Mouse (Mus musculus): ENCODE results near the gene E2f4. TPM values are rescaled to one million over a fixed set of nuclear protein-coding genes. Genes with fewer than 3 reads are reported as not detected.

The E2f4 gene
- total RNA-seq, 2 experiments from 2014 or later: 43.2 to 44.9 TPM

GRCm38 (mm10) chr8:105268342-105269074 lies 29.0 kb upstream of the E2f4 start:
- no peak for DNase-seq (ENCODE audit: low spot score in 2 of 2)

- no peak for DNase-seq (ENCODE audit: low spot score in 2 of 2)
These were observed 28.4 kb upstream of the E2f4 start for GRCm38 (mm10) chr8:105269075-105269458.

- peak; percentile 67 to 76 for DNase-seq (ENCODE audit: low spot score in 2 of 2)
These were observed 28.0 kb upstream of the E2f4 start, which contains the start of gene Hsf4 for GRCm38 (mm10) chr8:105269461-105269947. Gene Hsf4 (plus strand): TSS chr8:105269801.

- no peak for DNase-seq (ENCODE audit: low spot score in 2 of 2)
These were observed 27.2 kb upstream of the E2f4 start for GRCm38 (mm10) chr8:105270101-105270915.

- DNase-seq (ENCODE audit: low spot score in 2 of 2): no peak
These were observed 26.6 kb upstream of the E2f4 start for GRCm38 (mm10) chr8:105270916-105271186.

GRCm38 (mm10) chr8:105275387-105275786 lies 22.1 kb upstream of the E2f4 start:
- no peak for DNase-seq (ENCODE audit: low spot score in 2 of 2)

GRCm38 (mm10) chr8:105275840-105276239 lies 21.6 kb upstream of the E2f4 start, which contains the start of gene Nol3:
Gene Nol3 (plus strand): TSS chr8:105276140.
- no peak for DNase-seq (ENCODE audit: low spot score in 2 of 2)

- DNase-seq (ENCODE audit: low spot score in 2 of 2): peak; percentile 41 to 57
These were observed 21.0 kb upstream of the E2f4 start for GRCm38 (mm10) chr8:105276292-105277120.

- DNase-seq (ENCODE audit: low spot score in 2 of 2): peak; percentile 68 to 78
These were observed 18.5 kb upstream of the E2f4 start for GRCm38 (mm10) chr8:105278911-105279334.

GRCm38 (mm10) chr8:105280567-105280966 lies 16.9 kb upstream of the E2f4 start:
- no peak for DNase-seq (ENCODE audit: low spot score in 2 of 2)

GRCm38 (mm10) chr8:105281821-105282220 lies 15.6 kb upstream of the E2f4 start:
- DNase-seq (ENCODE audit: low spot score in 2 of 2): no peak

GRCm38 (mm10) chr8:105282239-105282638 lies 15.2 kb upstream of the E2f4 start:
- DNase-seq (ENCODE audit: low spot score in 2 of 2): no peak

GRCm38 (mm10) chr8:105283074-105283473 lies 14.4 kb upstream of the E2f4 start:
- peak; percentile 51 to 72 for DNase-seq (ENCODE audit: low spot score in 2 of 2)

- DNase-seq (ENCODE audit: low spot score in 2 of 2): no peak
These were observed 11.9 kb upstream of the E2f4 start for GRCm38 (mm10) chr8:105285514-105285913.

GRCm38 (mm10) chr8:105286907-105287306 lies 10.6 kb upstream of the E2f4 start:
- no peak for DNase-seq (ENCODE audit: low spot score in 2 of 2)

- no peak for DNase-seq (ENCODE audit: low spot score in 2 of 2)
These were observed 9.2 kb upstream of the E2f4 start for GRCm38 (mm10) chr8:105288231-105288630.

- DNase-seq (ENCODE audit: low spot score in 2 of 2): peak; percentile 90 to 92
These were observed 8.3 kb upstream of the E2f4 start for GRCm38 (mm10) chr8:105288958-105289732.

- no peak for DNase-seq (ENCODE audit: low spot score in 2 of 2)
These were observed 7.5 kb upstream of the E2f4 start, which contains the start of gene 4931428F04Rik for GRCm38 (mm10) chr8:105289805-105290460. Gene 4931428F04Rik (minus strand): TSS chr8:105289864.

GRCm38 (mm10) chr8:105290554-105291314 lies 6.7 kb upstream of the E2f4 start:
- DNase-seq (ENCODE audit: low spot score in 2 of 2): peak; percentile 89 to 93

Data from adrenal gland, adult 18-20 months (tissue).